Mouse (Mus musculus) ES-E14 (cell line): Measurements from ENCODE around the gene Tulp2.
"Not testable (repeated sequence)": the region's sequence is repeated elsewhere in the genome, so short reads cannot be mapped to it uniquely, and the experiment has no call there.

Experiments
- CHD2 ChIP-seq: IDR thresholded peaks from 2 replicates; pipeline ENCODE4 v1.6.1; 2014; ENCODE audit warnings: mild to moderate bottlenecking, low read depth, low read length, inconsistent platforms
- HCFC1 ChIP-seq: IDR thresholded peaks from 2 replicates; pipeline ENCODE4 v1.6.1; 2012; ENCODE audit warnings: low read length, inconsistent platforms, borderline replicate concordance; ENCODE audit not compliant: insufficient read depth
- MAFK ChIP-seq: IDR thresholded peaks from 2 replicates; pipeline ENCODE4 v1.6.1; 2014; ENCODE audit warnings: mild to moderate bottlenecking, low read depth, low read length, inconsistent platforms; ENCODE audit not compliant: insufficient read depth
- ZNF384 ChIP-seq: IDR thresholded peaks from 2 replicates; pipeline ENCODE4 v1.6.1; 2012; ENCODE audit warnings: low read depth, low read length, inconsistent platforms

DNA sequence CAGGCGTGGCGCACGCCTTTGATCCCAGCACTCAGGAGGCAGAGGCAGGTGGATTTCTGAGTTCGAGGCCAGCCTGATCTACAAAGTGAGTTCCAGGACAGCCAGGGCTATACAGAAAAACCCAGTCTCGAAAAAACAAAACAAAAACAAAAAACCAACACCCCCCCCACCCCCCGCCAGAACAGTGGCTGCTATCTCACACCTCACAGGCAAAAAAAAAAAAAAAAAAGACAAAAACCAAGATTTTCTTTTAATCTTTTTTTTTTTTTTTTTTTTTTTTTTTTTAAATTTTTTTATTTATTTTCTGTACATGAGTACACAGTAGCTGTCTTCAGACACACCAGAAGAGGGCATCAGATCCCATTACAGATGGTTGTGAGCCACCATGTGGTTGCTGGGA is 45.5 kb downstream of the Tulp2 start:
- not testable (repeated sequence) for TF ChIP-seq HCFC1, MAFK, CHD2, ZNF384
